ENCODE assay signal across 10 mouse cellular contexts in the genomic region with DNA sequence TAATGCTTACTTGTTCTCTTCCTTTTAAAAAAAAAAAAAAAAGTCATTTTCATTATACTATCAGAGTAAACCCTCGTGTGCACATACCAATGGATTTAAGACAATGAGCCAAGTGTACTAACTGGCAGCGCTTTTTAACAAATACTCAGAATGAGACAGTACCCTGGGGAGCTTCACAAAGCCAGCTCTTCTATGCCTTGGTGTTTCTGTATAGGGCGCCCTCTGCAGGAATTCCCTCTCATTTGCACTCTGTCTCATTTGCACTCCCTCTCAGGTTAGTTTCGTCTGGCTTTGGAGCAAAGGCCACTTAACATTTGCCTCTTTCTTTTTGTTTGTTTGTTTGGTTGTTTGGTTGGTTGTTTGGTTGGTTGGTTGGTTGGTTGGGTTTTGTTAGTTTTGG. TPM values are rescaled to one million over a fixed set of nuclear protein-coding genes. Genes with fewer than 3 reads are reported as not detected.
A peak's percentile ranks its signal among the peaks of the same experiment; 100 is the strongest.
DNase-seq lines count a peak whose midpoint lies in the region; ATAC-seq and TF ChIP-seq lines count a peak whose summit lies in the region.
"Had no signal": no experiment of that assay in that cellular context is flagged by ENCODE, and none has a peak within 500 bp of the region (broad histone marks: within the 10 kb centered on the region; RNA-seq: fewer than 3 reads in every experiment).

No protein-coding gene starts in this region.

- in situ Hi-C loops in Patski (cut with MboI; ENCODE audit: low pct_unique_long_range_greater_than_20kb), result no loop called here

- TF ChIP-seq CTCF in Patski (IDR thresholded peaks at IDR 0.05), result peak; percentile 53

- POLR2A ChIA-PET in Patski (lab: Charles Lee), result interaction anchor here (0.7 kb wide), 1 partner anchor 115 kb away, joined by 3 read pairs; no protein-coding TSS in a partner anchor

- ATAC-seq in Patski, result no peak

- intact Hi-C loops in heart, postnatal 36 days (cut with DNase I), result no loop called here

- DNase-seq in kidney, postnatal 10 days, result peak; percentile 7
- DNase-seq in kidney, adult 8-10 months, result no peak
- peak; percentile 41 to 46 for DNase-seq in B cell, adult 2 months
- no peak for DNase-seq in Patski (ENCODE audit: low read depth, low spot score)
- peak; percentile 69 for DNase-seq in cerebellum, adult 9-11 months
- peak; percentile 10 to 16 for DNase-seq in heart, postnatal 36 days
- peak; percentile 15 for DNase-seq in thymus, postnatal 14 days
- DNase-seq in urinary bladder, adult 18-20 months (ENCODE audit: low spot score in 2 of 2), result no peak

- H3K27me3 ChIP-seq in Patski, result no peaks in the 10 kb centered on the region
- H3K27me3 ChIP-seq: embryonic facial prominence, embryonic 12.5 days; limb, embryonic 13.5 days had no signal

- CTCF ChIA-PET in Patski (lab: Charles Lee), result interaction anchor here (1.2 to 2.1 kb wide), 2 partner anchors 12 to 16 kb away, joined by 4 read pairs; no protein-coding TSS in a partner anchor

RNA-seq across cellular contexts. Expression of a gene that starts 40.1 kb away (rescaled TPM):
- polyA plus RNA-seq in Patski (2021), result 35.0 TPM
- total RNA-seq in heart, postnatal 36 days (2021), result 10 to 100 TPM; 38.4 to 39.2 TPM

Comparison
In these comparisons a context has a peak if more than half of its experiments do, and no peak if none do; other contexts are left out.
1. DNase-seq: peak in kidney, postnatal 10 days (single experiment), B cell, adult 2 months (2 of 2), cerebellum, adult 9-11 months (single experiment), heart, postnatal 36 days (2 of 2) and thymus, postnatal 14 days (single experiment); none in kidney, adult 8-10 months (0 of 2), Patski (single experiment) and urinary bladder, adult 18-20 months (0 of 2).